Mouse (Mus musculus) cerebellum, postnatal 4 days (tissue): Measurements from ENCODE around the gene Espnl.
A peak's percentile ranks its signal among the peaks of the same experiment; 100 is the strongest.

Experiments
- DNase-seq, 2 experiments: peaks; one replicate each; pipeline ENCODE4 v3.0.0; 2022; ENCODE audit warnings: low spot score in 2 of 2, mixed read lengths in 1 of 2

Espnl gene

DNA sequence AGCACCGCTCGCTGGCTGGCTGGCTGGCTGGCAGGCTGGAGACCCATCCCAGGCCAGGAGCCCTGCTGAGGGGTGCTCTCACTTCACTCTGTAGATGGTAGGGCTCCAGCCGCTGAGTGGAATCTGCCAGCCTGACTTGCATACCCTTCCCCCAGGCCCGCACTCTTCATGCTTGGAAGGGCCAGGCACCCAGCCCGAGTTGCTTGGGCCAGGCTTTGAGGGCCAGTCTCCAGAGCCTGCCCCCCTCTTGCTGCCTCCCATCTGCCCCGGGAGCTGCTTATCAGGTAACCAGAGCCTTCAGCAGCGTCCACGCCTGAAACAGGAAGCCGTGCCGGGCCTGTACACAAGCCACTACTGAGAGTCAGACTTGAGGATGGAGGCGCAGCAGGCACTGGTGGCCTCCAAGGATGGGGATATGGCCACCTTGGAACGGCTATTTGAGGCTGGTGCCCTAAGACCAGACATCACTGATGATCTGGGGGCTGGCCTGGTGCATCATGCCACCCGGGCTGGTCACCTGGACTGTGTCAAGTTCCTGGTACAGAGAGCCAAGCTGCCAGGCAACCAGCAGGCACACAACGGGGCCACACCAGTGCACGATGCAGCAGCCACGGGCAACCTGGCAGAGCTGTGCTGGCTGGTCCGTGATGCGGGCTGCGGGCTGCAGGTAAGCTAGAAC lies at the start of gene Espnl:
TSS of gene Espnl (plus strand) at position 316 of the 679 bp plus-strand sequence.
- DNase-seq, result peak in 1 of 2 experiments; percentile 33

- no peak for DNase-seq
Observed at GRCm38 (mm10) chr1:91272260-91272659, 49.6 kb upstream of the Espnl start.

GRCm38 (mm10) chr1:91276581-91276980 lies 45.3 kb upstream of the Espnl start:
- DNase-seq, result no peak

GRCm38 (mm10) chr1:91277480-91277879 lies 44.4 kb upstream of the Espnl start:
- no peak for DNase-seq

GRCm38 (mm10) chr1:91278410-91279119 lies 43.3 kb upstream of the Espnl start:
- DNase-seq, result no peak

DNA sequence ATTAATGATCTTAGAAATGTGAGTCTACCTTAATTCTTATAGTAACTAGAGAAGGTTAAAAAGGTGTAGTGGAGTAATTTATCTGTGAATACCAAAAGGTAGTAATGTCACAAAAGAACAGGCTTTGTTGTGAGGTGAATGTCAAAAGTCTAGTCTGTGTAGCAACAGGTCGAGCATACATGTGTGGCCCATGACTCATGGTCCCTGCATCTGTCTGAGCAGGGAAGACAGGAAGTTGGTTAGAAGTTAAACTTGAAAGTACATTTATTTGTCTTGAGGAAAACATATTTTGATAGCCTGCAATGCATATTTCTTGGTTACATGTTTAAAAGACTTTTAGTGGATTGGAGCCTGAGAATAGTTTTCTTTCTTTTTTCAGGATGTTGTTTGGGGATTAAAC lies 42.7 kb upstream of the Espnl start:
- no peak for DNase-seq

DNA sequence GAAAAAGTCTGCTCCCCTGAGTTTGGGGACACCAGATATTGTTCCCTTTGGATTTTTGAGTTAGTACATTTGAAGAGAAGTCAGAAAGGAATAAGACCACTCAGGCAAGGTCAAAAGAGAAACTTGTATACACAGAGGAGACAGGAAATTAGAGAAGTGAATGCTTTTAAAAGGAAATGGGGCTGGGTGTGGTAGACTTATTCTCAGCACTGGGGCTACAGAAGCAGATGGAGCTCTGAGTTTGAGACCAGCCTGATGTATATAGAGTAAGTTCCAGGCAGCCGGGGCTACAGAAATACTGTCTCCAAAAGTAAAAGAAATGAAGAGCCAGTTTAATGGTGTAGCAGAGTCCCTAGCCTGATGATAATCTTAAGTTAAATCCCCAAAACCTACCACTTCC lies 39.3 kb upstream of the Espnl start:
- DNase-seq, result no peak

- no peak for DNase-seq
Observed at GRCm38 (mm10) chr1:91289375-91289774, 32.5 kb upstream of the Espnl start.

DNA sequence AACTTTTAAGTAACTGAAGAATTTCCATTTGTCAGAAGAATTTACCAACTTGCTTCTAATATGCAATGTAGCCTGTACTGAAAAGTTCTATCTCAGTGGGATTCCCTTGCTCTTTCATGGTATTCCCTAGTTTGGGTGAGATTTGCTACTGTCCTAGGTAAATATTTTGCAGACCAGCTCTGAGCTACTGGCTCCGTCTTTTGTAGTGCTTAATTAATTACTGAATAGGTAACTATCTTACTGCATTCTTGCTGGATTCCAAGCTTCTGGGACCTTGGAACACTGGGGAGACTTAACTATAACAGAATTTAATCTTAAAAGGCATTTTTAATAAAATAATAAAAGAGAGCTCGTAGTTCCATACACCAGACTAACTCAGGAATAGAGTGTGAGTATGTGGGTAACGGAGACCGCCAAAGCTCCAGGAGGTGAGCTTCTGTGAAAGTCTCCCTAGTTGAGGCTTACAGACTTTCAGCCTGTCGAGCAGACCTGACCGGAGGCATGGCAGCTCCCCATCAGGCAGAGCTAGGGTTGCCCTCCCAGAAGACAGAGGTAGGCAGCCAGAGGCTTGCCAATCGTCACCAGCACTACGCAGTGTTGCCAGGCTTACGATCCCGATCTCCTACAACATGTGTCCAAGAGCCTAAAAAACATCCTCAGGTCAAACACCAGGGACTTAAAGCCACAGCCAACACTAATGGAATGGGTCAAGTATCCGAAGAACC lies 29.6 kb upstream of the Espnl start:
- DNase-seq, result no peak

DNA sequence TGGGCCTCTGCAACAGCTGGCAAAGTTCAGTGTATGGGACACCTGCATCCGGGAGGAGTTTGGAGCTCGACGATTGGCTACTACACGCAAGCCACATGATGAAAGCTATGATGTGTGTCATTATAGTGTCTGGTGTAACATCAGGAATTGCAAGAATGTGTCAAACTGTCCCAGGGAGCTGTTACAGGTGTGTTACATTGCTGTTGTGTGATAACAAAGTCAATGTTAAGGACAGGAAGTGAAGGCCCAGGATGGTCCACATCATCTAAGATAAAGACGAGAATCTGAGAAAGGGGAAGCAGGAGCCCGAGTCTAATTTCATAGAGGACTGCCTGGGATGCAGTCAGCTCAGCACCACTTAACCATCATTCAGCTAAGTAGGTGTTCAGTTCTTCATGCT lies 26.3 kb upstream of the Espnl start:
- no peak for DNase-seq

DNA sequence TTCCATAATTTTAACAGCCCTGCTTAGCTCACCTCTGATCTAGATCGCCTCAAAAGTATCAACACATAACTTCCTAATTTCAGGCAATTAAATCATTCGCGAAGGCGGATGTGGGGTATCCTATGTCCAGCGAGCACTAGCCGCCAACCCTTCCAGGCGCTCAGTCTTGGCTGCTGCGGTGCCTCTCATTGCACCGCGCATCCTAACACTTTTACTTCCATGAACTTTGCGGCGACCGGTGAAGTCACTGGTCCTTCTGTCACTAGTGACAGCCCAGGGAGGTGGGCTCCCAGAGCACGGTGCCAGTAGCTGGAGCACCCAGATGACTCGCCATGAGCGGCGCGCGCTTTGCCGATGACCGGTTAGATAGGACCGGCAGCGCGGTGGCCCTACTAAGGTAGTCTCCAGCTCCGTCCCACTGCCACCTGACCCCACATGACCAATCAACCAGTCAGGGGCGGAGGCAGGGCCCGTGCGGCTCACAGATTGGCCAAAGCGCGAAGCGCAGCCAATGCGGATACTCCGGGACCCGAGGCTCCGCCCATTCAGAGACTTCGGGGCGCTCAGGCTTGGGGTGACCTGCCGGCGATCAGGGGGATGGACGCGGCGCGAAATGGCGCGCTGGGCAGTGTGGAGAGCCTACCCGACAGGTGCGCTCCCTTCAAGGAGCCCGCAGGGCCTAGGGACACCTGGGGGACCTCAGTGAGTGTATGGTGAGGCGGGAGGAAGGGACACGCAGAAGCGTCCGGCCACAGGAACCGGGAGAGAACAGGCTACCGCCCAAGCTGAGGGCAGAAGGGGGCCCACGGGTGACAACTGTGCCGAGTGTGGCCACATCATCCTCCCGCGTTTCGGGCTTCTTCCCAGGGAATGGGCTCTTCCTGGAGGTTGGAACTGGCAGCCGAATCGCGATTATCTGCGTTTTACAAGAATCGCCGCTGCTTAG lies 23.8 kb upstream of the Espnl start, which contains the start of gene Scly:
TSS of gene Scly (plus strand) at position 540 of the 946 bp plus-strand sequence.
- DNase-seq, result peak; percentile 87 to 89

DNA sequence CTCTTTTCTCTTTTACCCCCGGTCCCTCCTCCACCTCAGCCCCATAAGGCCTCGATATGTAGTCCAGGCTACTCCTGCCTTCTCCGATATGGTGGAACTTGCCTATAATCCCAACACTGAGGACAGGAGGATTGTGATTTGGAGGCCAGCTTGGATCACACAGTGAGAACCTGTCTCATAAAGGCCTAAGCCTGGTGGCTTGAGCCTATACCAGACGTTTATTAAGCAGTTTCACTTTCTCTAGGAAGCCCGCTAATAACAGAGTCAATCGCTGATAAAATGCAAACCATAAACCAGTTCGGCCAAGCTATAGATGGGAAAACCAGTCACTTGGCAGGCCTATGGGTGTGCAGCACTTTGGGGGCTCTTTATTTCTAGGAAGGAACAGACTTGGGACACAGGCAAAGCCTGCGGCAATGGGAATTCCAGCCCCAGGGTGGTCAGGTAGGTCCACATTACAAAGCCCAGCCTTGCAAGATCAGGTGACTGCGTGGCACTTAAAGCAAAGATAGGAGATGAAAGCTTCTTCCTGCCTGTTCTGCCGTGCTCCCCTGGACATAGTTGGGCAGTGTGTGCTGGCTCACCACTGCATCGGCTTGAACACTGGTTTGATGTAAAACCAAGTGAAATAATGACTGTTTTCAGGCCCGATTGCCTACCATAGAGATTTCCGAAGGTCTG lies 22.7 kb upstream of the Espnl start:
- no peak for DNase-seq

DNA sequence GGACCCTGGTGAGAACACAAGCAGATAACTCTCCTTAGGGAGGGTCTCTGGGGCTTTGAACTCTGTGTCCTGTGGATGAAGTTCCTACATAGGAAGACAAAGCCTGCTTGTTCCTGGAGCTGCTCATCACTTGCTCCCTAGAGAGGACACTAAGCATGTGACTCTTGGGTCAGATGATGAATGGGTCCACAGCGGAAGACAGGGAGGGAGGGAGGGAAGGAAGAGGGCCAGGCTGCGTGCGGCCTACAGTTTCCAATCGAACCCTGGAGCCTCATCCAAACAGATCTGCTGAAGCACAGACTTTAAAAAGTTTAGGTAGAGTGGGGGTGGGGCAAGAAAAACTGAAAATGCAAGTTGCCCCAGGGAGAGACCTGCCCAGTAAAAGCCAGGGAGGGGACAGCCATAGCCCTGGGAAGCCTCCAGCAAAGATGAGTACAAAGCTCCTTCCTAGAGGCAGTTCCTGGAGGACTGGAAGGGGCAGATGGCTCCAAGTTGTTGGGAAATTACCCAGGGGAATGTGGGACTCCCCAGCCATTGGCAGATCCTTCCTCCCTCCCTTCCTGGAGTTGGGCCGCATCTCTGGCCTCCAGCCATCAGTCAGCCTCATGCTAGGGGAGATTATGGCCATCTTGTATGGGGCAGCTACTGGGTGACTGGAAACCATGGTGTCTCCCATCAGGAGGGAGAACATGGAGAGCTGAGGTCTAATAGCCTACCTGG lies 22.0 kb upstream of the Espnl start:
- peak in 1 of 2 experiments; percentile 26 for DNase-seq

- DNase-seq, result no peak
Observed at GRCm38 (mm10) chr1:91301206-91301920, 20.5 kb upstream of the Espnl start.

GRCm38 (mm10) chr1:91302021-91302420 lies 19.9 kb upstream of the Espnl start:
- no peak for DNase-seq

GRCm38 (mm10) chr1:91304621-91305020 lies 17.3 kb upstream of the Espnl start:
- no peak for DNase-seq

GRCm38 (mm10) chr1:91309366-91310085 lies 12.3 kb upstream of the Espnl start:
- DNase-seq, result no peak

DNA sequence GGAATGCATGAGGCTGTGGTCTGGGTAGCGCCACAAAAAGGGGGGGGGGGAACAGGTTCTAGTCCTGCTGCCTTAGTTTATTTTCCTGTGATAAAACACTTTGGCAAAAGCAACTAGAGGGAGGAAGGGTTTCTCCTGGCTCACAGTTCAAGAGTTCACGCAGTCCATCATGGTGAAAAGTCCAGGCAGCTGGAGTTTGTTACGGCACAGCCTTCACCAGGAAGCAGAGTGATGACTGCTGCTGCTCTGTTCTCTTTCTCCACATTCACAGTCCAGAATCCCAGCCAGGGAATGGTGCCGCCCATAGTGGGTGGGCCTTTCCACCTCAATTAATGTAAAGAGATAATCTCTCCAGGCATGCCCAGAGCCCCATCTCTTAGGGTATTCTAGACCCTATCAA lies 9.6 kb upstream of the Espnl start:
- no peak for DNase-seq

GRCm38 (mm10) chr1:91313251-91313650 lies 8.6 kb upstream of the Espnl start:
- DNase-seq, result no peak
